Mouse (Mus musculus) layer of hippocampus, adult 9-10 months (tissue): ENCODE results near the gene Plekhg2.
A peak's percentile ranks its signal among the peaks of the same experiment; 100 is the strongest.

ENCODE experiments used
- DNase-seq: peaks from one replicate; pipeline ENCODE4 v3.0.0; 2022; ENCODE audit warnings: low spot score

Gene Plekhg2

DNA sequence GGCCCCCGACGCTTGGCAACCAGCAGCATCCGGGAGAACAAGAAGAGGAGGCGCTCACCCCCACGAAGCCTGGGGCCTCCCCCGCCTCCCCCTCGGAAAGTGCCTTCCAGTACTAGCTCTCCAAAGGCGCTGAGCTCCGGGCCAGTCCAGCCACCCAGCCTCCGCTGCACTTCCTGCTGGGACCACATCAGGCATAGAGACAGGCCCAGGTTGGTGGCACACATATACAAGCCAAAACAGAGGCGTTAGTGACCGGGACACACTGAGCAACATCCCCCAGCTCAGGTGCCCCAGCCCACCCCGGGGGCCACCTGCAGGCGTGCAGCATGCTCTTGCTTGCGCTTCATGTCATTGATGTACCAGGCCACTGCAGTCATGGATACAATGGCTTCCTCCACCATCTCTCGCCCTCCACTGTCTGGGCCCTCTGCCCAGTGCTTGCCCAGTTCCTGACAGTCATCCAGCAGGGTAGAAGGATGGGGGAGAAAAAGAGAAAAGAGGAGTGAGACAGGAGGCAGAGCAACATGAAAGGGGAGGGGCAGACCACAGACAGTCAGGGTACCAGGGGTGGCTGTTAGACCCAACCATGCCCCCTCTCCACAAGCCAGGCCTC, 4.6 kb downstream of the Plekhg2 start:
- no peak for DNase-seq

DNA sequence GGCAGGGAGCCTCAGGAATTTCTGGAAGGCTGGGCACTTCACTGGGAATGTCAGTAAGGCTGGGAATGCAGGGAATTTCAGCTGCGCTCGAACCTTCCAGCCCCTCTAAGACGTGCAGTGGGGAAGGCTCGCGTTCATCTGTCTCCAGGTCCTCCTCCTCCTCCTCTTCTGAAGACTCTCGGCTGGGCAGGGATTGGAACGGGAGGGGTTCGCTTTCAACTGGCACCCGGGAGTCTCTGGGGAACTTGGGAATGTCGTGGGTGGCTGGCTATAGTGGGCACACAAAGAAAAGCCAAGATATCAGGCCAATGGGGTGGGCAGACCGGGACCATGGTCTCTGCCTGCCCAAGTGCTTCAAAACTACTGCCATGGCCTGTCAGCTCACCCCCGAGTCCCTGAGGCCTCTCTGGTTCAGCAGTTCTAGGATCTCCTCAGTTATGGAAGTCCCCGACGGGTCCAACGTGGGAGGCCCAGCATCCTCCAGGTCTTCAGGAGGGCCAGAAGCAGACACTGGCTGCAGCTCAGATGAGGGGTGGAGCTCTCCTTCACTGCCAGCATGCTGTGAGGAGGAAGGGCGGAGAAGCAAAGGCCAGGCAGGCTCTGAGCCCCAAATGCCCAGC, 9.8 kb downstream of the Plekhg2 start:
- DNase-seq: no peak

DNA sequence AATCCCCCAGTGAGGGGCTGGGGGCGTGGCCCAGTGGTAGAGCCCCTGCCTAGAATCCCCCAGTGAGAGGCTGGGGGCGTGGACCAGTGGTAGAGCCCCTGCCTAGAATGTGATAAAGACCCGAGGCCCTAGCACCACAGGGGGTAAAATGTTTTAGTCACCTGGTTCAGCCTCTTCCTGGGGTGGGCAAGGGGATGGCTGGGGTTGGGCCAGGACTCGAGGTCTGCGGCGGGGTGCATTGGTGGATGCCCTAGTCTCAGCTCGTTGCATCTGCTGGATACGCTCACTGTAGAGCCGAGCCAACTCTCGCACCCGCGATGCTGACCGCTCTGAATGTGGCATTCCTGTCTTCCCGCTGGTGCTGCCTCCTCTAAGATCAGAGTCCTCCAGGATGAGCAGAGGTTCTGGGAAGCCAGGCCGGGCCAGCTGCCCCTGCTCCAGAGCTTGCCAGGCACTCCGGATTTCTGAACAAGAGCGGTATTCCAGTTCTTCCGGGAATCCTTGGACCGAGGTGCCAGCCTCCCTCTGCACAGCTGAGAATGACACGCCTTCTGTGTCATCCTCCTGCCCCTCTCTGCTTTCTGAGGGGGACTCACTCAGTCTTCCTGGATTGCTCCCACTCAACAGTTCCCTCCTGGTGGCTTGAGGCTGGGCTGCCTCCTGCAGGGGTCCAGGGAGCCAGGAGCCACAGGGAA, 10.6 kb downstream of the Plekhg2 start:
- no peak for DNase-seq

DNA sequence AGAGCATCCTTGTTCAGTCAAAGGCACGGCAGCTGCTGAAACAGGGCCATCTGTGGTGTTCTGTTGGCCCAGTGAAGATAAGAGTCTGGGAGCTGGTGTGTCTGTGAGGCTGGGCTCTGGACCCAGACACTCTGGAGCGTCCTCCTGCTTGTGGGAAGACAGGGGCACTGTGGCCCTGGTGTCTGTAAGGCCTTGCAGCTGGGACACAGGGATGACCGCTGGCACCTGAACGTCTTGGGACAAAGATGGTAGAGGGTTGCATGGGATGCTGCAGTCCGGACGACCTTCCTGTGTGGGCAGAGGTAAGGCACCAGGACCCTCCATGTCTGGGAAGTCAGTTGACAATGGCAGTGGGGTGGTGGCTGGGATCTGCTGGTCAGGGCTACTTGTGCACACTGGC, 12.1 kb downstream of the Plekhg2 start:
- no peak for DNase-seq

DNA sequence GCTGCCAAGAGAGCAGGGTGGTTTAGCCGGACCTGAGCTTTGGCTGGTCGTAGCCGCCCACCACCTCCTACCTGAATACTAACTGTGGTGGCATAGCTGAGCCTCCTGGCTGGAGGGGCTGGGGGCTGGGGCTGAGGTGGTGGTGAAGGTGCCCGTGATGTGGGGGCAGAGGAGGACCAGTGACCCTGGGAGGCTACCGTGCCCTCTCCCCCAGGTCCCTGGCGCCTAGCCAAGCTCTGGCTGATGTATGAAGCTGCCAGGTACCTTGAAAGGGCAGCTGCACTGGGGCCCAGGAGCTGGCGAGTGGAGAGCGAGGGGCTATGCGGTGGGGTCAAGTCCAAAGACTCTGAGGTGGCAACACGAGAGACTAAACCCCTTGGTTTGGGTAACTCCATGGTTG, 12.5 kb downstream of the Plekhg2 start:
- no peak for DNase-seq

DNA sequence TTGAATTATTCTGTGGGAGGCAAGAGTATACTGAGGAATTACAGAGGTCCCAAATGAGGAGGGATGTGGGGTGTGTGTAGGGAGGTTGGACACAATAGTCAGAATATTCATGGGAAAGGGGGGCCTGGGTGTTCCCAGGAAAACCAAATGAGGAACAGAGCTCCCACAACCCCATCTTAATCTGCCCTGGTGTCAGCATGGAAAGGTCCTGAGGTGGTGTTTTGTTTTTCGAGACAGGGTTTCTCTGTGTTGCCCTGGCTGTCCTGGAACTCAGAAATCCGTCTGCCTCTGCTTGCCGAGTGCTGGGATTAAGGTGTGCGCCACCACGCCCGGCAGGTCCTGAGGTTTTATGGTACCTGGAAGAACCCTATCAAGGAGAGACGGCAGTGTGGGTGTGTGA, 14.0 kb downstream of the Plekhg2 start:
- DNase-seq: no peak

DNA sequence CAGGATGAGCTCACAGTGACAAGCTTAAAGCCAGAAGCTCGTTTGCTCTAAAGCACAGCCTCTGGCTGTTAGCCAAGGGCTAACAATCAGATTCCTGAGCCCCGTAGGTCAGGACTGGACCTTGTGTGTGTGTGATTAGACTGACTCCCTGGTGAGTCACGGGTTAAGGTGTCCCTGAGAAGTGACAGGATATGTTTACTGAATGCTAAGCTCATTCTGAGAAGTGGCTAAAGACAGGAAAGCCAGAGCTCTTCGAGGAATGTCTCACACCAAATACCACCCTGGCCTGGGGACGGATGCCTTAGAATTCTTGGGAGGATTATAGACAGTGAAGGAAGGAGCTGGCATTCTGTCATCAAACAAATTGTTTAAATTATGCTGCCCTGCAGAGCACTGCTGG, 14.4 kb downstream of the Plekhg2 start:
- no peak for DNase-seq

DNA sequence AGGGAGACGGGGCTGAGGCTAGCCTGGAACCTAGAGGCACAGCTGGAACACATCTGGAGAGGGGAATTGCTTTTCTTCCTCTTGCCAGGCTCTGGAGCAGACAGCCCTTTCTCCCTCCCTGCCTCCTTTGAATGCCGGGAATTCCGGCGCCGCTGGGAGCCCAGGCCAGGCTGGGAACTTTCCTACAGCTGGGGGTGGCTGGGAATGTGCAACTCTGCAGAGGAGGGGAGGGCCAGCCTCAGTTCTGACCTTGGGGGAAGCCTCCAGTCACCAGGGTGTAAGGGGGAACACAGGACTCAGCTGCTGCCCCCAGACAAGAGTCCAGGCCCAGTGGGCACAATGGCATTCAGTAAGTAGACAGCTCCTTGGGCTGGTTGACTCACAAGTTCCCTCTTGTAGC, 15.4 kb downstream of the Plekhg2 start:
- DNase-seq: no peak

DNA sequence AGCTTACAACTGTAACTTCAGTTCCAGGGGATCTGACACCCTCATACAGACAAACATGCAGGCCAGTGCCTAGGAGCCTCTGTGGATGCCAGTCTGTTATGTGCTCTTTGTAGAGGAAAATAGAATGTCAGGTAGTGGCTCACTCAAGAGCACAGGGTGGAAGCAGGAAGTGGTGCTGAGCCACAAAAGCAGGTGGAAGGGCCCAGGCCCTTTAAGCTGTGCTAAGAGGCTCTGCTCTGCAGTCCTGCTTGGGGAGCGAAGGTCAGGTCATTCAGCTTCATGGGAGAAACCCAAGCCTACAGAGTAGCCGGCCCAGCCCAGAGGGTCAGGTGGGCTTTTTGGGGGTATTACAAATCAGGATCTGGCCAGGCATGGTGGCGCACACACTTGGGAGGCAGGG, 17.2 kb downstream of the Plekhg2 start:
- DNase-seq: no peak

DNA sequence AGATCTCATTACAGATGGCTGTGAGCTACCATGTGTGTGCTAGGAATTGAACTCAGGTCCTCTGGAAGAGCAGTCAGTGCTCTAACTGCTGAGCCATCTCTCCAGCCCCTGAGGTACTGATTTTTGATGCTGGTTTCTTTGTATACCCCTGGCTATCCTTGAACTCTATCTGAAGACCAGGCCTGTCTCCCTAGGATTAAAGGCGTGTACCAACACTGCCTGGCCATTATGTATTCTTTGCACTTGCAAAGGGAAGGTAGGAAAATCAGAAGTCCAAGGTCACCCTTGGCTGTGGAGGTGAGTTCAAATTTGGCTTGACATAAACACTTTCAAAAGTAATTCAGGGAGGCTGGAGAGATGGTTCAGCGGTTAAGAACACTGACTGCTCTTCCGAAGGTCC, 17.8 kb downstream of the Plekhg2 start:
- DNase-seq: no peak

DNA sequence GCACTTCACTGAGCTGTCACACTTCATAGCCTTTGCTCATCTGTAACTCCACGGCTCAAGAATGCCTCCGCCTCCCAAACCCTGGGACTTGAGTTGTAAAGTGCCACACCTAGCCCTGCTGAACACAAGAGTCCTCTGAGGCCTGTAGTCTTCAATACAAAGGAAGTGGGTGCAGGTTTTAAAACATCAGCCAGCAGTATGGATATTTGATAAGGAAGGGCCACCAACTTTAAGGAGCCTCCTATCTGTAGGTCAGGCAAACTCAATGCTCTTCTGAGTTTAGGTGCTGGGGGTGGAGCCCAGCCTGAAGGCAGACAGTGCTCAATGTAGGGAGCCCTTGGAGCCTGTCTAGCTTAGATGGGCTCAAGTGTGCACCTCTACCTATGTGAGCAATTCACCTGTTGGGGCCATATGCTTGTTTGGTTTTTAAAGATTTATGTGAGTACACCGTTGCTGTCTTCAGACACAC, 18.3 kb downstream of the Plekhg2 start:
- no peak for DNase-seq

DNA sequence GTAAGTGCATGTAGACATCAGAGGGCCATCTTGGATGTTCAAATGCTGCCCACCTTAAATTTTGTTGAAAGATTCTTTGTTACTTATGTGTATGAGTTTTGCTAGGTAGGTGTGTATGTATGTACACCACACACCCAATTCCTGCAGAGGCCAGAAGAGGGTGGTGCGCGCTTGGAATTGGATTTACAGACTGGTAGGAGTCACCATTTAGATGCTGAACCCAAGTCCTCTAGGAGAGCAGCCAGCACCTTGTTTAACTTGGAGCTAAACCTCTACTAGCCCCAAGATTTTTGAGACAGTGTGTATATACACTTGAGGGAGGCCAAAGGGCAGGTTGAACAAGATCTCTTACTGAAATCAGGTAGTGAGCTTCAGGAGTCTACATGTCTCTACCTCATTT, 19.1 kb downstream of the Plekhg2 start:
- DNase-seq: no peak

DNA sequence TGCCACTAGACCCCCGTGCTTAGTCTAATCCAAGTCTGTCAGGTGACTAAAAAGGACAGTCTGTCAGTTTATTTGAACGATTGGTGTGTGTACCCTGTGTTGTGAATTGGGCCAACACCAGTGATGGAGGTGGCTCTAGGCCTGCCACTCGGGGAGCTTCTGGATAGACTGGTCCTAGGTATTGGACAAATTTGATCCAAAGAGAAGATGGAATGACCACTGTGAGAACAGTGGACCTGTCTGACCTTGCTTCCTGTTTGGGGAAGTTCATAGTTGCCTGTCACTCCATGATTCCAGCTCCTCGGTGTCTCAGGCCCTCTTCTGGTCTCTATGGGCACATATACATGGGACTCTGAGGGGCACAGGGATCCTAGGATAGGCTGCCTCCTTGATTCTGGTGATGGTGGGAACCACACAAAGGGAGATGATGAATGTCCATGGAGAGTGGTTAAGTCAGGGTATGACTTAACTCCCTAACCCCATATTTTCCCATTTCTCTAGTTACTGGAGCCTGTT, 20.7 kb downstream of the Plekhg2 start:
- no peak for DNase-seq

DNA sequence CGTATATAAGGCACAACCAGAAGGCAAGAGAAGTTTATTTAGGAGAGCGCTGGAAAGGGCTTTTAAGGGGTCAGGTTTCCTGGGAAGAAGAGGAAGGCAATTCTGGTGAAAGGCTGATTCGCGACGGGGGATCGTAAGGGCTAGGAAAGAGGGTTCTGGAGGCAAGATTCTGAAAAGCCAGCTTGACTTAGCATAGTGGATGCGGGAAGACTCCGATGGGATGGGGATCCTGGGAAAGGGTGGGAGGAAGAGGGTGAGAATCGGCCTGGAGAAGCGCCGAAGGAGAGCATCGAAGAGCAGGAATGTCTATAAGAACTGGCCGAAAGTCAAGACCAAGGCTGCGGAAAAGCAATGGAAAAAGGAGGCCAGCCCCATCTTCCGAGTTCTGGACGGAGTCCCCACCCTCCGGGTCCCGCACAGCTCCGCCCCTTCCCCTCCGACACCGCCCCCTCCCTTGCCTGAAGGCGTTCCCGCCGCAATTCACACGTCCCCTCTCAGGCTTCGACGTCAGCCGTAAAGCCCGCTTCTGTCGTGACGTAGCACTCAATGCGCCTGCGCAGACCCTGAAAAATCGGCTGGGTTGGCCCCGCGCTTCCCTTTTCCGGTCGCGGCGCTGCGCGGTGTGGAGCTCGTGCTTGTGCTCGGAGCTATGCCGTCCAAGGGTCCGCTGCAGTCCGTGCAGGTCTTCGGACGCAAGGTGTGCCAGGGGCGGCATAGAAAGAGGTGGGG, 22.1 kb downstream of the Plekhg2 start, which contains the start of gene Rps16:
TSS of gene Rps16 (plus strand) at position 498 of the 729 bp plus-strand sequence.
- DNase-seq: peak; percentile 88

DNA sequence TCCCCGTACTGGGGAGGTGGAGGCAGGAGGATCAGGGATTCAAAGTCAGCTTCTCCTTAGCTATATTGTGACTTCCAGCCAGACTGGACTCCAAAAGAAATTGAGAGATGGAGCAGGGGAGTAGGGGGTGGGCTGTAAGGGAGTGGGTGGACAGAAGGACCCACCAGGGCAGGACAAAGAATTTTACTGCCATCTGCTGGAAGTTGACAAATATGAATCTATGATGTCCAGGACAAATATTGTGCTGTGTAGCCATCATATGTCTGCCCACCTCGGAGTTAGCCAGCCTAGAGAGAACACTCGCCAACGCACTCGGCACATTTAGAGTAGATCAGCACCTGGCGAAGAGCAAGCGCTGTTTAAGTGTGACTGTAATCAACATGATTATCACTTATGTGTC, 23.8 kb downstream of the Plekhg2 start:
- DNase-seq: no peak

DNA sequence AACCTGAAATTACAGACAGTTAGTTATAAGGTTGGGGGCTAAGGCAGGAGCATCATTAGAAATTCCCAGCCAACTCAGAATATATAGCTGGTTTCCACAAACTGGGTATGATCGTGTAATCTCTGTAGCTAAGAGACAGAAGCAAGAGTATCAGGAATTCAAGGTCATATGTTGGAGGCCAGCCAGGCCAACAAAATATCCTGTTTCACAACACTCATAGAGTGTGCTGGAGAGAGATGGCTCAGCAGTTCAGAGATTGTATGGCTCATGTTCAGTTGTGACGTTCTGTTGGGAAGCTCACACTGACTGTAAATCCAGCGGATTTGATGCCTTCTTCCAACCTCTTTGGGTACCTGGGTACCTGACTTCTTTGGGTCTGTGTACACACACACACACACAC, 24.7 kb downstream of the Plekhg2 start:
- DNase-seq: no peak

DNA sequence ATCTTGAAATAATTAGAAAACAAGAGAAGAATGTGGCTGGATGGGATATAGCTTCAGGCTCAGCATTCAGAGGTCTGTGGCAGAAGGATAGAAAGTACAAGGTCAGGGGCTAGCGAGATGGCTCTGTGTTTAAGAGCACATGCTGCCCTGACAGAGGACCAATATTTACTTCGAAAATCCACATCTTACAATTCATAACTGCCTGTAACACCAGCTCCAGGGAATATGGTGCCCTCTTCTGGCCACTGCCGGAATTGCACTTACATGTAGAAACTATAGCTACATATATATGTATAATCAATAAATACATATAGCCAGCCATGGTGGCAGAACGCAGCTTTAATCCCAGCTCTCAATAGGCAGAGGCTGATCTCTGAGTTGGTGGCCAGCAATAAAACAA, 27.8 kb downstream of the Plekhg2 start:
- no peak for DNase-seq

DNA sequence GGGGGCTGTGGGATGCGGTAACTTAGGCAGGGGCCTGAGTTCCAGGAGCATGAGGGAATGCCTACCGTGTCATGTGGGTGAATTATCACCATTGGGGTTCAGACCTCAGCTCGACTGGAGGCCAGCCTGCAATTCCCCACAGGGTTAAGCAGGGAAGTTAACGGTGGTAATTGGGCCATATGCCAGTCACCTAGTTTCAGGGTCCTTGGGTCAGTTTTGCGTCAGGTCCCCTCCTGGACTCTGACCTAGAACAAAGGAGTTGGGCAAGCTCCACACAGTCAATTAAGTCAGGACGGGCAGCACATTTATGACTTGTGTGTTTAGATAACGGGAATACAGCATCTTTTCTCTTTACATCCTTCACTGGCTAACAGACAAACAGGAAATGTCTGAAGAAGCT, 31.0 kb downstream of the Plekhg2 start:
- DNase-seq: no peak

DNA sequence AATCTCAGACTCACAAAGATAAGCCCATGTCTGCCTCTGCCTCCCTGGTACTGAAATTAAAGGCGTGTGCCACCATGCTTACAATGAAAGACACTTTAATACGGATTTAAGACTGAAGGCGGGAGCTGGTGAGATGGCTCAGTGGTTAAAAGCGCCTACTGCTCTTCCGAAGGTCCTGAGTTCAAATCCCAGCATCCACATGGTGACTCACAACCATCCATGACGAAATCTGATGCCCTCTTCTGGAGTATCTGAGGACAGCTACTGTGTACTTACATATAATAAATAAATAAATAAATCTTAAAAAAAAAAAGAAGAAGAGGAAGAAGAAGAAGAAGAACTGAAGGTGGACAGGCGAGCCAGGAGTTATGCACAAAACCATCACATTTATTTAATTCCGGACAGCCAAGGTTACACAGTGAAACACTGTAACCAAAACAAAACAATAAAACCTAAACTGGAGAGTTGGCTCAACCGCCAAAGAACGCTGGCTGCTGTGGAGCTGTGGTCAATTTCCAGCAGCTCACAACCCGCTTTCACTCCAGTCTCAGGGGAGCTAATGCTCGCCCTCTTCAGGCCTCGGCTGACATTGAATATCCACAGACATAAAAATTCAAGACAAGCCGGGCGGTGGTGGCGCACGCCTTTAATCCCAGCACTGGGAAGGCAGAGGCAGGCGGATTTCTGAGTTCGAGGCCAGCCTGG, 33.0 kb downstream of the Plekhg2 start:
- DNase-seq: no peak

DNA sequence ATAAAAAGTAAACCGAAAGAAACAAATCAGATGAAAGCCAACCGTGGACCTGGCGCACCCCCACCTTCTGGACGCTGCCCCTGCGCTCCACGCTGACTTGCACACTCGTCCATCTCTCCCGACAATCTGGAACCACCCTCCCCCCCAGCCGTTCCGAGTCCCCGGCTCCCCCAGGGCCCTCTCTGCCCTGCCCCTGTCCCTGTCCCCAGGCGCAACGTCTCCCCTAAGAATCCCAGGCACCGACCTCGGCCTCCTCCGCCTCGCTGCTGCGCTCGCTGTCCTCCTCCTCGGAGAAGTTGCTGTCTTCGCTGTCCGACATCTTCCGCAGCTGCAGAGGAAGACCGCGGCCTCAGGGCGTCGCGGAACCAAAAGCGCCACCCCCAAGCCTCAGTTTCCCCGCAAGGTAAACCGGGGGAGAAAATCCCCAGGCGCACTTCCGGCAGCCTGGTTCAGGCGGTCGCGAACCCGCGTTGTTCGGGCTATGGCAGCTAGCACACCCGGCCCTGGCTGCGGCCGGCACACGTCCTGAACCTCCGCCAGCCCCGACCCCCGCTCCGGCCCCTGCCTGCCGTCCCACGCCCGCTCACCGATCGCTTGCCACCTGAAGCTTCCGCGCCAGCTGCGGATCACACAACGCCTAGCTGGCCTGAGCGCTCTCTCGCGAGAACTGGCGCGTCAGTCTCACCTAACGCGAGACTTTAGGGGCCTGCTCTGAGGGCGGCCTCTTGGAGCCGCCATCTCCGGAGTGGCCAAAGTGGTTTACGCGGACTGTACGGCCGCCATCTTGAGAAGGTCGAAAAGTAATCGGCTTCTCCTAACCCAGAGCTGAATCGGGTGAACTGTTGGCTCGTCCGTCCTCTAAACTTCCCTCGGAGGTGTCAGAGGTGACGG, 34.0 kb downstream of the Plekhg2 start, which contains the start of gene Supt5:
TSS of gene Supt5 (minus strand) at position 639 of the 891 bp plus-strand sequence.
- peak; percentile 90 for DNase-seq

DNA sequence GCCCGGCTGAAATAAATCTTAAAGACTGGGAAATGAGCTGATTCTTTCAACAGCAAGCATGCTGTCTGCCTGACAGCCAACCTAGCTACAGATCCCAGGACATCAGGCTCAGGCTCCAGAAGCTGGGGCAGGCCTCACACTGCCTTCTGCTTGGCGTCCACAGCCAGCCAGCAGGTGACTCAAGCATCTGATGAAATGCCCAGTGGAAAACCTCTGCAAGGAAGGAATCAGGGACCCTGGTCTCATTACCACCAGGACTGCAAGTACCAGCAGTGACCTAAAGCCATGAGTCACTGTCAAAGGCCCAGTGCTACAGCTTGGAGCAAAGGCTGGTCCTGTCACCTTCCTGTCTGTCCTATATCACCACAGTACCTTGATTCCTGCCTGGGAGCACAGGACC, 36.9 kb downstream of the Plekhg2 start:
- DNase-seq: no peak
